Mouse (Mus musculus) CH12.LX (cell line): ENCODE results near the gene Ubxn1. TPM values are rescaled to one million over a fixed set of nuclear protein-coding genes. Genes with fewer than 3 reads are reported as not detected.
A peak's percentile ranks its signal among the peaks of the same experiment; 100 is the strongest.

Experiments
- DNase-seq: peaks from one replicate; pipeline ENCODE4 v3.0.0-alpha.2; 2013; ENCODE audit errors: extremely low read depth
- H3K27ac ChIP-seq: 2 replicates; pipeline ENCODE4 v1.5.1; 2012; ENCODE audit warnings: low read depth, mild to moderate bottlenecking, control low read depth, moderate library complexity; ENCODE audit not compliant: insufficient read depth
- H3K27me3 ChIP-seq: replicated peaks from 2 replicates; pipeline ENCODE3; 2012; ENCODE audit warnings: inconsistent platforms
- H3K36me3 ChIP-seq, 2 experiments: replicated peaks in 1 of 2; 2 replicates each; pipeline versions ENCODE3 to v1.6.1; 2012; ENCODE audit warnings: inconsistent platforms in 1 of 2, low read length in 1 of 2, mild to moderate bottlenecking in 1 of 2, mixed read lengths in 1 of 2, moderate library complexity in 1 of 2; ENCODE audit not compliant: control insufficient read depth in 1 of 2, insufficient read depth in 1 of 2
- H3K4me1 ChIP-seq, 2 experiments: 2 replicates each; pipeline ENCODE4 v1.6.1; 2012; ENCODE audit warnings: inconsistent platforms in 1 of 2, moderate library complexity in 1 of 2; ENCODE audit not compliant: insufficient read depth in 2 of 2, control insufficient read depth in 1 of 2
- H3K4me2 ChIP-seq: 2 replicates; pipeline ENCODE4 v1.6.1; 2012; ENCODE audit warnings: low read depth, mild to moderate bottlenecking, control low read depth; ENCODE audit not compliant: poor library complexity, insufficient read depth, severe bottlenecking
- H3K4me3 ChIP-seq, 3 experiments: fragments of 150-350 bp in 1 of 3; sonication (generic) in 1 of 3; replicated peaks in 1 of 3; 2 replicates each; pipeline versions ENCODE3 to v1.5.1; 2011 to 2012; ENCODE audit warnings: low read depth in 2 of 3, low read length in 2 of 3, mild to moderate bottlenecking in 2 of 3, moderate library complexity in 2 of 3, control low read depth in 1 of 3, improper control_type of control experiment in 1 of 3, inconsistent platforms in 1 of 3, mixed read lengths in 1 of 3; ENCODE audit not compliant: poor library complexity in 1 of 3
- H3K79me2 ChIP-seq: replicated peaks from 2 replicates; pipeline ENCODE4 v1.6.1; 2012; ENCODE audit warnings: mild to moderate bottlenecking, moderate library complexity; ENCODE audit not compliant: control insufficient read depth, poor library complexity, insufficient read depth, severe bottlenecking; ENCODE audit errors: extremely low read depth
- H3K9ac ChIP-seq: 2 replicates; pipeline ENCODE4 v1.6.1; 2012; ENCODE audit warnings: low read depth, mild to moderate bottlenecking, control low read depth, moderate library complexity; ENCODE audit not compliant: insufficient read depth
- H3K9me3 ChIP-seq: replicated peaks from 2 replicates; pipeline ENCODE3; 2012; ENCODE audit warnings: low read length, inconsistent platforms, mixed read lengths
- BHLHE40 ChIP-seq: IDR thresholded peaks from 2 replicates; pipeline ENCODE4 v1.6.1; 2011; ENCODE audit warnings: mild to moderate bottlenecking, low read depth, low read length, improper control_type of control experiment
- CHD1 ChIP-seq: IDR thresholded peaks from 2 replicates; pipeline ENCODE4 v1.6.1; 2012; ENCODE audit warnings: low read depth, low read length, improper control_type of control experiment, inconsistent platforms
- CHD2 ChIP-seq: IDR thresholded peaks from 2 replicates; pipeline ENCODE4 v1.6.1; 2011; ENCODE audit warnings: low read length, improper control_type of control experiment
- CTCF ChIP-seq, 2 experiments: IDR thresholded peaks in 1 of 2; conservative IDR thresholded peaks in 1 of 2; 2 replicates each; pipeline ENCODE4 v1.5.1; 2011 to 2012; ENCODE audit warnings: low read depth in 2 of 2, low read length in 2 of 2, improper control_type of control experiment in 1 of 2, inconsistent platforms in 1 of 2, mild to moderate bottlenecking in 1 of 2, moderate library complexity in 1 of 2
- E2F4 ChIP-seq: IDR thresholded peaks from 2 replicates; pipeline ENCODE4 v1.6.1; 2011; ENCODE audit warnings: low read depth, low read length, improper control_type of control experiment; ENCODE audit not compliant: insufficient replicate concordance
- EP300 ChIP-seq: IDR thresholded peaks from 2 replicates; pipeline ENCODE4 v1.6.1; 2011; ENCODE audit warnings: low read length, improper control_type of control experiment
- ETS1 ChIP-seq: conservative IDR thresholded peaks from 2 replicates; pipeline ENCODE4 v1.6.1; 2012; ENCODE audit warnings: low read depth, mild to moderate bottlenecking, inconsistent platforms, low read length, improper control_type of control experiment, moderate library complexity
- HCFC1 ChIP-seq: IDR thresholded peaks from 2 replicates; pipeline ENCODE4 v1.6.1; 2012; ENCODE audit warnings: low read depth, mild to moderate bottlenecking, inconsistent platforms, low read length, improper control_type of control experiment
- IRF4 ChIP-seq: IDR thresholded peaks from 2 replicates; pipeline ENCODE4 v1.6.1; 2014; ENCODE audit warnings: low read depth, mild to moderate bottlenecking, inconsistent platforms, low read length, improper control_type of control experiment
- JUN ChIP-seq: IDR thresholded peaks from 2 replicates; pipeline ENCODE4 v1.6.1; 2011; ENCODE audit warnings: low read depth, mild to moderate bottlenecking, low read length, improper control_type of control experiment, moderate library complexity; ENCODE audit not compliant: insufficient read depth
- JUND ChIP-seq: conservative IDR thresholded peaks from 2 replicates; pipeline ENCODE4 v1.6.1; 2011; ENCODE audit warnings: low read depth, low read length, improper control_type of control experiment
- KAT2A ChIP-seq: IDR thresholded peaks from 2 replicates; pipeline ENCODE4 v1.6.1; 2012; ENCODE audit warnings: low read length, improper control_type of control experiment, inconsistent platforms; ENCODE audit not compliant: insufficient replicate concordance
- MAFK ChIP-seq: IDR thresholded peaks from 2 replicates; pipeline ENCODE4 v1.6.1; 2011; ENCODE audit warnings: low read length, improper control_type of control experiment; ENCODE audit not compliant: insufficient replicate concordance
- MAX ChIP-seq: IDR thresholded peaks from 2 replicates; pipeline ENCODE4 v1.6.1; 2011; ENCODE audit warnings: low read length, improper control_type of control experiment
- MEF2A ChIP-seq: IDR thresholded peaks from 2 replicates; pipeline ENCODE4 v1.6.1; 2014; ENCODE audit warnings: low read depth, mild to moderate bottlenecking, inconsistent platforms, low read length, improper control_type of control experiment, borderline replicate concordance
- MXI1 ChIP-seq: IDR thresholded peaks from 2 replicates; pipeline ENCODE4 v1.6.1; 2011; ENCODE audit warnings: mild to moderate bottlenecking, low read depth, low read length, improper control_type of control experiment
- MYC ChIP-seq: IDR thresholded peaks from 2 replicates; pipeline ENCODE4 v1.6.1; 2011; ENCODE audit warnings: low read depth, mild to moderate bottlenecking, improper control_type of control experiment, low read length
- NELFE ChIP-seq: IDR thresholded peaks from 2 replicates; pipeline ENCODE4 v1.6.1; 2011; ENCODE audit warnings: low read depth, low read length, improper control_type of control experiment
- NRF1 ChIP-seq: IDR thresholded peaks from 2 replicates; pipeline ENCODE4 v1.6.1; 2014; ENCODE audit warnings: low read depth, mild to moderate bottlenecking, inconsistent platforms, low read length, improper control_type of control experiment, moderate library complexity
- POLR2A ChIP-seq: IDR thresholded peaks from 2 replicates; pipeline ENCODE4 v1.6.1; 2011; ENCODE audit warnings: low read depth, mild to moderate bottlenecking, improper control_type of control experiment, low read length
- POLR2AphosphoS2 ChIP-seq: IDR thresholded peaks from 2 replicates; pipeline ENCODE4 v1.6.1; 2011; ENCODE audit warnings: low read depth, low read length, improper control_type of control experiment
- RAD21 ChIP-seq: IDR thresholded peaks from 2 replicates; pipeline ENCODE4 v1.6.1; 2011; ENCODE audit warnings: low read depth, mild to moderate bottlenecking, low read length, improper control_type of control experiment, moderate library complexity
- RCOR1 ChIP-seq: conservative IDR thresholded peaks from 2 replicates; pipeline ENCODE4 v1.6.1; 2012; ENCODE audit warnings: low read depth, mild to moderate bottlenecking, inconsistent platforms, low read length, improper control_type of control experiment
- SIN3A ChIP-seq: IDR thresholded peaks from 2 replicates; pipeline ENCODE4 v1.6.1; 2012; ENCODE audit warnings: low read length, improper control_type of control experiment, inconsistent platforms
- SMC3 ChIP-seq: IDR thresholded peaks from 2 replicates; pipeline ENCODE4 v1.6.1; 2011; ENCODE audit warnings: low read depth, low read length, improper control_type of control experiment
- TBP ChIP-seq: conservative IDR thresholded peaks from 2 replicates; pipeline ENCODE4 v1.6.1; 2011; ENCODE audit warnings: low read depth, low read length, improper control_type of control experiment
- TCF12 ChIP-seq: IDR thresholded peaks from 2 replicates; pipeline ENCODE4 v1.6.1; 2014; ENCODE audit warnings: low read depth, mild to moderate bottlenecking, inconsistent platforms, low read length, improper control_type of control experiment
- UBTF ChIP-seq: IDR thresholded peaks from 2 replicates; pipeline ENCODE4 v1.6.1; 2012; ENCODE audit warnings: low read depth, mild to moderate bottlenecking, inconsistent platforms, low read length, improper control_type of control experiment, moderate library complexity
- USF1 ChIP-seq: IDR thresholded peaks from 2 replicates; pipeline ENCODE4 v1.6.1; 2014; ENCODE audit warnings: low read depth, mild to moderate bottlenecking, inconsistent platforms, low read length, improper control_type of control experiment
- USF2 ChIP-seq: conservative IDR thresholded peaks from 2 replicates; pipeline ENCODE4 v1.6.1; 2011; ENCODE audit warnings: low read depth, low read length, improper control_type of control experiment
- ZC3H11A ChIP-seq: IDR thresholded peaks from 2 replicates; pipeline ENCODE4 v1.6.1; 2012; ENCODE audit warnings: low read depth, mild to moderate bottlenecking, inconsistent platforms, low read length, improper control_type of control experiment
- ZKSCAN1 ChIP-seq: IDR thresholded peaks from 2 replicates; pipeline ENCODE4 v1.6.1; 2012; ENCODE audit warnings: low read depth, inconsistent platforms, low read length, improper control_type of control experiment, borderline replicate concordance
- ZMIZ1 ChIP-seq: IDR thresholded peaks from 2 replicates; pipeline ENCODE4 v1.6.1; 2012; ENCODE audit warnings: low read depth, mild to moderate bottlenecking, inconsistent platforms, low read length, improper control_type of control experiment
- ZNF384 ChIP-seq: IDR thresholded peaks from 2 replicates; pipeline ENCODE4 v1.6.1; 2012; ENCODE audit warnings: low read depth, low read length, improper control_type of control experiment, inconsistent platforms
- dilution Hi-C: fragments of 300-500 bp; cut with MboI; formaldehyde crosslinking; loops from 2 replicates; pipeline ENCODE4 v1.14.3; 2020; ENCODE audit warnings: low sequenced_read_pairs; ENCODE audit not compliant: extremely low pct_unique_long_range_greater_than_20kb, extremely low pct_ligation_motif_present
- in situ Hi-C: fragments of 300-500 bp; cut with MboI; formaldehyde crosslinking; loops from 3 replicates; pipeline ENCODE4 v1.14.3; 2019; ENCODE audit warnings: low sequenced_read_pairs, low pct_ligation_motif_present, low pct_unique_long_range_greater_than_20kb, mixed read lengths
- polyA plus RNA-seq: library from polyadenylated mRNA; unstranded; fragments of >175 nt; gene quantifications from 2 replicates; pipeline ENCODE4 v1.2.1, GENCODE M21; 2012; ENCODE audit warnings: low read depth; ENCODE audit not compliant: insufficient read length
- total RNA-seq, 2 experiments: library from RNA; depleted of rRNA; stranded (reverse); fragments of 300-350 nt in 1 of 2; fragments of >200 nt in 1 of 2; gene quantifications; 2 replicates each; pipeline ENCODE4 v1.2.3; 2012 to 2014

The Ubxn1 gene
- total and polyA plus RNA-seq, 3 experiments = 96.3 to 226 (median 140) TPM

GRCm38 (mm10) chr19:8886916-8887584 lies 15.8 kb downstream of the Ubxn1 start (continued):
- TF ChIP-seq MYC = no peak
- TF ChIP-seq ZNF384 = no peak
- TF ChIP-seq IRF4 = no peak
- no peak for TF ChIP-seq MAX
- TF ChIP-seq TCF12 = no peak
- no peak for TF ChIP-seq E2F4
- no peak for TF ChIP-seq TBP
- no peak for TF ChIP-seq BHLHE40
- TF ChIP-seq MEF2A = no peak
- TF ChIP-seq POLR2A = peak; percentile 46
- TF ChIP-seq USF1 = no peak
- peak; percentile 66; the same call in 1 of the 2 replicates for TF ChIP-seq ZMIZ1
- no peak for TF ChIP-seq RCOR1
- TF ChIP-seq, all 38 proteins: peak for 9

- H3K36me3 ChIP-seq = peaks cover 14 to 22% of the 10 kb centered on the region in 2 experiments
- no peaks in the 10 kb centered on the region for H3K27me3 ChIP-seq
- dilution Hi-C loops (no loop called here), in situ Hi-C loops (no loop called here)
- DNase-seq = no peak
- H3K27ac ChIP-seq = peak overlapping the region; percentile 5; the same call in 1 of the 2 replicates
- H3K4me2 ChIP-seq = peak overlapping the region; percentile 66
- peak overlapping the region; percentile 68 to 77 (median 74) for H3K4me3 ChIP-seq
- H3K9me3 ChIP-seq = no peaks in the 10 kb centered on the region
- peaks cover 26% of the 10 kb centered on the region for H3K79me2 ChIP-seq
- peak overlapping the region; percentile 95 for H3K9ac ChIP-seq
- peaks cover 0 to 32% of the 10 kb centered on the region in 2 experiments; a peak in 2 of 4 replicates for H3K4me1 ChIP-seq
- TF ChIP-seq SMC3 = no peak
- no peak for TF ChIP-seq KAT2A
- TF ChIP-seq ZNF384 = no peak
- TF ChIP-seq MEF2A = no peak
- no peak for TF ChIP-seq IRF4
- no peak for TF ChIP-seq ZC3H11A
- no peak for TF ChIP-seq HCFC1
- no peak for TF ChIP-seq TBP
- TF ChIP-seq BHLHE40 = peak; percentile 40; the same call in 1 of the 2 replicates
- TF ChIP-seq UBTF = no peak
- TF ChIP-seq RAD21 = no peak
- no peak for TF ChIP-seq EP300
- no peak for TF ChIP-seq MAFK
- TF ChIP-seq E2F4 = no peak
- no peak for TF ChIP-seq TCF12
- TF ChIP-seq NELFE = no peak
- TF ChIP-seq ETS1 = no peak
- TF ChIP-seq ZKSCAN1 = no peak
- TF ChIP-seq JUND = no peak
- no peak for TF ChIP-seq JUN
- TF ChIP-seq CHD2 = no peak; the same call in 1 of the 2 replicates
- no peak; the same call in 1 of the 2 replicates for TF ChIP-seq SIN3A
- TF ChIP-seq CHD1 = no peak
- TF ChIP-seq RCOR1 = no peak
- TF ChIP-seq MXI1 = peak; percentile 71
- no peak for TF ChIP-seq NRF1
- peak; percentile 57; the same call in 1 of the 2 replicates for TF ChIP-seq POLR2AphosphoS2
- peak; percentile 78 for TF ChIP-seq MAX
- no peak for TF ChIP-seq USF2
- TF ChIP-seq CTCF (conservative IDR thresholded peaks at IDR 0.05 in 1 of 2, IDR thresholded peaks at IDR 0.05 in 1 of 2; ENCODE audit: low read depth in 2 of 2, low read length in 2 of 2) = no peak
These were observed 16.5 kb downstream of the Ubxn1 start for GRCm38 (mm10) chr19:8887585-8888463.
